Mouse (Mus musculus) cerebellum, adult 2 months (tissue): ENCODE data around the gene Lrp3.

Experiments used
- CTCF ChIP-seq: fragments of 200-500 bp; IDR thresholded peaks from 2 replicates; pipeline ENCODE4 v1.5.1; 2011; ENCODE audit warnings: low read depth, mild to moderate bottlenecking, control low read depth, low read length, moderate library complexity, borderline replicate concordance; ENCODE audit not compliant: insufficient read depth
- POLR2A ChIP-seq: fragments of 200-500 bp; IDR thresholded peaks from 2 replicates; pipeline ENCODE4 v1.6.1; 2011; ENCODE audit warnings: low read length, control low read depth, borderline replicate concordance; ENCODE audit not compliant: insufficient read depth

- peak; percentile 93 for TF ChIP-seq CTCF
- TF ChIP-seq POLR2A = no peak
These were observed 46.0 kb downstream of the Lrp3 start for GRCm38 (mm10) chr7:35169341-35169740.
